Mouse (Mus musculus): ENCODE results near the gene Cfl2.

Gene Cfl2

GRCm38 (mm10) chr12:54829876-54830275 lies 32.8 kb downstream of the Cfl2 start:
- DNase-seq (ENCODE audit: low read depth), result no peak

- no peak for DNase-seq (ENCODE audit: low read depth)
These were observed 34.6 kb downstream of the Cfl2 start for GRCm38 (mm10) chr12:54828043-54828442.

- peak; percentile 19 for DNase-seq (ENCODE audit: low read depth)
These were observed 37.5 kb downstream of the Cfl2 start for GRCm38 (mm10) chr12:54825202-54825601.

GRCm38 (mm10) chr12:54822836-54823426 lies 39.7 kb downstream of the Cfl2 start:
- DNase-seq (ENCODE audit: low read depth), result no peak

GRCm38 (mm10) chr12:54820684-54821161 lies 42.0 kb downstream of the Cfl2 start:
- DNase-seq (ENCODE audit: low read depth), result no peak

- no peak for DNase-seq (ENCODE audit: low read depth)
These were observed 43.3 kb downstream of the Cfl2 start for GRCm38 (mm10) chr12:54819181-54819935.

- no peak for DNase-seq (ENCODE audit: low read depth)
These were observed 52.5 kb downstream of the Cfl2 start for GRCm38 (mm10) chr12:54810142-54810541.
